Mouse (Mus musculus) bone marrow, adult 2 months (tissue): ENCODE measurements around the gene Lmo3.

ENCODE experiments used
- CTCF ChIP-seq: fragments of 200-500 bp; IDR thresholded peaks from 2 replicates; pipeline ENCODE4 v1.5.1; 2011; ENCODE audit warnings: low read length, control low read depth; ENCODE audit not compliant: control insufficient read depth, insufficient read depth
- POLR2A ChIP-seq: fragments of 200-500 bp; IDR thresholded peaks from 2 replicates; pipeline ENCODE4 v1.6.1; 2011; ENCODE audit warnings: low read depth, mild to moderate bottlenecking, control low read depth, low read length, borderline replicate concordance; ENCODE audit not compliant: control insufficient read depth

- TF ChIP-seq CTCF, result no peak
- no peak for TF ChIP-seq POLR2A
Observed at GRCm38 (mm10) chr6:138371176-138371575, 210.6 kb downstream of the Lmo3 start.
